Mouse (Mus musculus): Measurements from ENCODE around the gene Etfrf1. TPM values are rescaled to one million over a fixed set of nuclear protein-coding genes. Genes with fewer than 3 reads are reported as not detected.

Etfrf1 gene
- total and polyA plus RNA-seq, 3 experiments: 11.6 to 29.9 (median 21.9) TPM

DNA sequence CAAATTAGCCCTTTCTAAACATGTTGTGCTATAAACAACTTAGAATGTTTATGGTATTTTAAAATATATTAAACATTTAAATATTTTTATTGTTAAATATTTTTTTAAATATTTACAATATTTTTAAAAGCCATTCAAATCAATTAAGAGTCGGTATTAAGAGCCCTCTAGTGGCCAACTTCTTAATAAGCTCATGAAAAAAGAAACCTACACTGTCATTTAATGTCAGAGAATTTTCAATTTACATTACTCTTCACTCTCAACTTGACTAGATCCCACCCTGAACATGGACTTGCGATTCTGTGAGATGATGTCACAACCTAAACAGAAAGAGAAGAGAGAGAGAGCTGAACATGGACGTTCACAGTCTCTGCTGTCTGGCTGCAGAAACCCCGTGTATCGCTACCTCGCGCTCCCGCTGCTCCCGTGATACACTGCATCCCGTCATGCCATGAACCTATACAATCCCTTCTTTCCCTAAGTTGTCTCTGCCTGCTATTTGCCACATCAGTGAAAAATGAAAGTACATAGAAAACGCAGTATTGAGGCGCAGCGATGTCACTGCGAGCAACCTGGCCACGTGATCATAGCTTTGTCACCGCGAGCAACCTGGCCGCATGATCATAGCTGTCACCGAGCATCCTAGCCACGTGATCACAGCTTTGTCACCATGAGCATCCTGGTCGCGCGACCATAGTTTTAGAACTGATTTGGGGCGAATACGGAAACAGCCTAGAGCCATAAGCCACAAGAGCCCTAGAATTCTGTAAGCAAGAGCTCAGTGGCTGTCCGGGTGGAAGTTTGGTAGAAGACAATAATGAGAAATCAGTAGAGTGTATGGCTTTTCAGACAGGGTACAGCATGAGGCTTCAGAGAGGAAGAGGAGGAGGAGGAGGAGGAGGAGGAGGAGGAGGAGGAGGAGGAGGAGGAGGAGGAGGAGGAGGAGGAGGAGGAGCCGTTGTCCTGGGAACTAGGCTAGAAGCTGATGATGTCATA is 23.5 kb upstream of the Etfrf1 start:
- Histone ChIP-seq H3K79me2 (replicated peaks; ENCODE audit: control insufficient read depth, extremely low read depth, insufficient read depth, poor library complexity, severe bottlenecking) (no peaks in the 10 kb centered on the region), H3K4me3 (replicated peaks in 1 of 3; ENCODE audit: low read depth in 2 of 3, low read length in 2 of 3, poor library complexity in 1 of 3) (peak overlapping the region; percentile 41 to 68 (median 53)), H3K4me1 (ENCODE audit: control insufficient read depth in 1 of 2, insufficient read depth in 2 of 2) (peaks cover 2 to 9% of the 10 kb centered on the region in 2 experiments; a peak in 3 of 4 replicates), H3K9ac (ENCODE audit: insufficient read depth, low read depth) (peak overlapping the region; percentile 61; the same call in 1 of the 2 replicates), H3K27ac (ENCODE audit: insufficient read depth, low read depth) (peak overlapping the region; percentile 5; the same call in 1 of the 2 replicates), H3K36me3 (replicated peaks in 1 of 2; ENCODE audit: control insufficient read depth in 1 of 2, insufficient read depth in 1 of 2, low read length in 1 of 2) (no peaks in the 10 kb centered on the region), H3K27me3 (replicated peaks) (no peaks in the 10 kb centered on the region), H3K9me3 (replicated peaks; ENCODE audit: low read length) (no peaks in the 10 kb centered on the region), H3K4me2 (ENCODE audit: insufficient read depth, low read depth, poor library complexity, severe bottlenecking) (peak overlapping the region; percentile 65)
- in situ Hi-C loops (cut with MboI; ENCODE audit: low pct_ligation_motif_present, low pct_unique_long_range_greater_than_20kb, low sequenced_read_pairs): loop anchor here (5.0 kb wide), 1 partner anchor 155 kb away; no protein-coding TSS in a partner anchor
- TF ChIP-seq MAX (IDR thresholded peaks at IDR 0.05; ENCODE audit: low read length): peak; percentile 99
- TF ChIP-seq GABPA (IDR thresholded peaks at IDR 0.05; ENCODE audit: insufficient replicate concordance, low read depth, low read length): no peak
- no peak; the same call in 1 of the 2 replicates for TF ChIP-seq MAZ (IDR thresholded peaks at IDR 0.05; ENCODE audit: low read depth, low read length)
- TF ChIP-seq MYC (IDR thresholded peaks at IDR 0.05; ENCODE audit: low read depth, low read length): peak; percentile 93
- peak; percentile 41; the same call in 1 of the 2 replicates for TF ChIP-seq ZC3H11A (IDR thresholded peaks at IDR 0.05; ENCODE audit: low read depth, low read length)
- TF ChIP-seq RAD21 (IDR thresholded peaks at IDR 0.05; ENCODE audit: low read depth, low read length): peak; percentile 73
- TF ChIP-seq EP300 (IDR thresholded peaks at IDR 0.05; ENCODE audit: low read length): no peak
- 0 out of 2 replicates have a peak, but pooled peaks have one; percentile 2 for TF ChIP-seq IRF4 (IDR thresholded peaks at IDR 0.05; ENCODE audit: low read depth, low read length)
- TF ChIP-seq HCFC1 (IDR thresholded peaks at IDR 0.05; ENCODE audit: low read depth, low read length): no peak
- TF ChIP-seq BHLHE40 (IDR thresholded peaks at IDR 0.05; ENCODE audit: low read depth, low read length): peak; percentile 87
- peak; percentile 19 to 73; a peak in 3 of 4 replicates for TF ChIP-seq CTCF (conservative IDR thresholded peaks at IDR 0.05 in 1 of 2, IDR thresholded peaks at IDR 0.05 in 1 of 2; ENCODE audit: low read depth in 2 of 2, low read length in 2 of 2)
- 0 out of 2 replicates have a peak, but pooled peaks have one; percentile 39 for TF ChIP-seq RCOR1 (conservative IDR thresholded peaks at IDR 0.05; ENCODE audit: low read depth, low read length)
- TF ChIP-seq ELF1 (IDR thresholded peaks at IDR 0.05; ENCODE audit: low read depth, low read length): 0 out of 2 replicates have a peak, but pooled peaks have one; percentile 42
- TF ChIP-seq NELFE (IDR thresholded peaks at IDR 0.05; ENCODE audit: low read depth, low read length): 0 out of 2 replicates have a peak, but pooled peaks have one; percentile 35
- 0 out of 2 replicates have a peak, but pooled peaks have one; percentile 13 for TF ChIP-seq NRF1 (IDR thresholded peaks at IDR 0.05; ENCODE audit: low read depth, low read length)
- TF ChIP-seq E2F4 (IDR thresholded peaks at IDR 0.05; ENCODE audit: insufficient replicate concordance, low read depth, low read length): no peak
- no peak for TF ChIP-seq CHD2 (IDR thresholded peaks at IDR 0.05; ENCODE audit: low read length)
- TF ChIP-seq ZNF384 (IDR thresholded peaks at IDR 0.05; ENCODE audit: low read depth, low read length): peak; percentile 42; the same call in 1 of the 2 replicates
- TF ChIP-seq JUND (conservative IDR thresholded peaks at IDR 0.05; ENCODE audit: low read depth, low read length): peak; percentile 56; the same call in 1 of the 2 replicates
- no peak for TF ChIP-seq POLR2AphosphoS2 (IDR thresholded peaks at IDR 0.05; ENCODE audit: low read depth, low read length)
- TF ChIP-seq MXI1 (IDR thresholded peaks at IDR 0.05; ENCODE audit: low read depth, low read length): peak; percentile 95
- peak; percentile 28; the same call in 1 of the 2 replicates for TF ChIP-seq ETS1 (conservative IDR thresholded peaks at IDR 0.05; ENCODE audit: low read depth, low read length)
- TF ChIP-seq TCF12 (IDR thresholded peaks at IDR 0.05; ENCODE audit: low read depth, low read length): peak; percentile 22; the same call in 1 of the 2 replicates
- TF ChIP-seq USF1 (IDR thresholded peaks at IDR 0.05; ENCODE audit: low read depth, low read length): peak; percentile 92
- TF ChIP-seq MAFK (IDR thresholded peaks at IDR 0.05; ENCODE audit: insufficient replicate concordance, low read length): no peak
- TF ChIP-seq SMC3 (IDR thresholded peaks at IDR 0.05; ENCODE audit: low read depth, low read length): peak; percentile 48
- peak; percentile 94 for TF ChIP-seq USF2 (conservative IDR thresholded peaks at IDR 0.05; ENCODE audit: low read depth, low read length)
- TF ChIP-seq MEF2A (IDR thresholded peaks at IDR 0.05; ENCODE audit: borderline replicate concordance, low read depth, low read length): no peak; the same call in 1 of the 2 replicates
- dilution Hi-C loops (cut with MboI; ENCODE audit: extremely low pct_ligation_motif_present, extremely low pct_unique_long_range_greater_than_20kb, low sequenced_read_pairs): no loop called here
- peak; percentile 85 for DNase-seq (ENCODE audit: extremely low read depth)
